Mouse (Mus musculus) left cerebral cortex, postnatal 4 days (tissue): ENCODE data around the gene Dpm1. TPM values are rescaled to one million over a fixed set of nuclear protein-coding genes. Genes with fewer than 3 reads are reported as not detected.

Experiments used
- DNase-seq: peaks from one replicate; pipeline ENCODE4 v3.0.0-alpha.2; 2022
- intact Hi-C: fragments of 180-260 bp; cut with DNase I; formaldehyde crosslinking; loops from one replicate; pipeline ENCODE4 v1.15.1; 2025
- total RNA-seq, 2 experiments: library from RNA; stranded (reverse); gene quantifications; 2 replicates each; pipeline ENCODE4 v1.2.3; 2021

Dpm1 gene
- 10 to 100 TPM; 29.7 to 41.5 TPM for total RNA-seq

- intact Hi-C loops = no loop called here
These were observed at the start of gene Dpm1, which contains the start of the genes Gm20716 and Mocs3 for GRCm38 (mm10) chr2:168230026-168230728. TSS of gene Dpm1 (minus strand) at chr2:168230591. TSS of gene Gm20716 (minus strand) at chr2:168230364. TSS of gene Mocs3 (plus strand) at chr2:168230622.

GRCm38 (mm10) chr2:168274374-168274935, 44.1 kb upstream of the Dpm1 start:
- intact Hi-C loops = no loop called here
- peak; percentile 78 for DNase-seq

More at GRCm38 (mm10) chr2:168230026-168230728, at the start of gene Dpm1, which contains the start of the genes Gm20716 and Mocs3:
- peak; percentile 81 for DNase-seq

GRCm38 (mm10) chr2:168273387-168273786, 43.0 kb upstream of the Dpm1 start:
- no peak for DNase-seq
- intact Hi-C loops = no loop called here

- peak; percentile 50 for DNase-seq
- intact Hi-C loops = no loop called here
These were observed 37.6 kb upstream of the Dpm1 start for GRCm38 (mm10) chr2:168268033-168268432.

- intact Hi-C loops = no loop called here
These were observed 30.5 kb upstream of the Dpm1 start for GRCm38 (mm10) chr2:168260900-168261299.

GRCm38 (mm10) chr2:168260124-168260523, 29.7 kb upstream of the Dpm1 start:
- no peak for DNase-seq
- intact Hi-C loops = no loop called here

More at GRCm38 (mm10) chr2:168260900-168261299, 30.5 kb upstream of the Dpm1 start:
- DNase-seq = no peak

- intact Hi-C loops = no loop called here
- DNase-seq = no peak
These were observed 28.7 kb upstream of the Dpm1 start for GRCm38 (mm10) chr2:168259046-168259445.

GRCm38 (mm10) chr2:168257188-168257587, 26.8 kb upstream of the Dpm1 start:
- intact Hi-C loops = no loop called here
- no peak for DNase-seq

- DNase-seq = no peak
- intact Hi-C loops = no loop called here
These were observed 26.1 kb upstream of the Dpm1 start for GRCm38 (mm10) chr2:168256506-168256905.

GRCm38 (mm10) chr2:168253822-168254221, 23.4 kb upstream of the Dpm1 start:
- intact Hi-C loops = loop anchor here (5.0 kb wide), 2 partner anchors 373 to 393 kb away; no protein-coding TSS in a partner anchor

GRCm38 (mm10) chr2:168252639-168253292, 22.4 kb upstream of the Dpm1 start:
- peak; percentile 51 for DNase-seq
- intact Hi-C loops = loop anchor here (1.0 to 5.0 kb wide), 3 partner anchors 193 to 395 kb away; no protein-coding TSS in a partner anchor

More at GRCm38 (mm10) chr2:168253822-168254221, 23.4 kb upstream of the Dpm1 start:
- DNase-seq = peak; percentile 62

GRCm38 (mm10) chr2:168250270-168250669, 19.9 kb upstream of the Dpm1 start:
- intact Hi-C loops = loop anchor here (5.0 kb wide), 2 partner anchors 377 to 397 kb away; no protein-coding TSS in a partner anchor
- peak; percentile 87 for DNase-seq

- DNase-seq = peak; percentile 72
- intact Hi-C loops = no loop called here
These were observed 18.5 kb upstream of the Dpm1 start for GRCm38 (mm10) chr2:168248856-168249245.

- intact Hi-C loops = no loop called here
- DNase-seq = peak; percentile 84
These were observed 17.9 kb upstream of the Dpm1 start for GRCm38 (mm10) chr2:168248167-168248855.

GRCm38 (mm10) chr2:168245571-168245970, 15.2 kb upstream of the Dpm1 start:
- DNase-seq = no peak
- intact Hi-C loops = no loop called here

- intact Hi-C loops = no loop called here
- no peak for DNase-seq
These were observed 12.9 kb upstream of the Dpm1 start for GRCm38 (mm10) chr2:168243278-168243677.

GRCm38 (mm10) chr2:168242841-168243240, 12.4 kb upstream of the Dpm1 start:
- intact Hi-C loops = no loop called here
- no peak for DNase-seq

- intact Hi-C loops = no loop called here
- DNase-seq = no peak
These were observed 7.9 kb upstream of the Dpm1 start for GRCm38 (mm10) chr2:168238335-168238734.

GRCm38 (mm10) chr2:168233286-168233685, 2.9 kb upstream of the Dpm1 start:
- intact Hi-C loops = no loop called here
- DNase-seq = no peak

- DNase-seq = no peak
- intact Hi-C loops = no loop called here
These were observed 1.1 kb upstream of the Dpm1 start for GRCm38 (mm10) chr2:168231471-168231829.
